8 mouse cellular contexts compared by ENCODE assay signal in the genomic region with DNA sequence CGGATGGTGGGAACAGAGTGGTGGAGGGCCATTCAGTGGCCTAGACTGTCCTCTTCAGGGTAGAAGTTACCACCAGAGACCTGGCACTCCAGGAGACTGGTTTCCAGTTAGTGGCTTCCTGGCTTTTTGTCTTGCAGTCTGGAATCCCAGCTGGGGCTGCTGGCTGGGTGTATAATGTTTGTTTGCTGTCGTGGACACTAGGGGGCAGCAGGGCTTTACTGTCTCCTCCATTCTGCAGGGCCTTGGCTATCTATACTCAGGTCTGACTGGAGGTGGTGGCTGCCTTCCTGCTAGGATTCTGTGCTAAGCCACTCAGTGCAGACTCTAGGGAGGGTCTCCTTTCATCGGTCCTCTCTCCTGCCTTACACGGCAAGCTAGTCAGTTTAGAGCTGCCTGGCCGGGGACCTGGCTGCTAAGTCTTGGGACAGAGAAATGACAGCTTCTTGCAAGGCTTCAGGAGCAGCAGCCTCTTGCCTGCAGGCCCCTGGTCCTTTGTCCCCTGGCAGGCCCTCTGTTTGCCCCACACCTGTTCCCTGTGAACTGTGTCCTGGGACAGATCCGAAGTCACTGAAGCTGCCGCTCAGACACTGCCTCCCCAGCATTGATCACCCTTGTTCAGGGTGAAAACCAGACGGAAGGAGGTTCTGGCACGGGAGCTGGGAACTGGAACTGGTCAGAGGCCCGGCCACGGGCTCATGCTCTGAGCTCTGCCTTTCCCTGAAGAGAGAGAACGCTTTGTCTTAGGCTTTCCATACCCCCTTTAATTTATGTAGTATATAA. TPM values are rescaled to one million over a fixed set of nuclear protein-coding genes. Genes with fewer than 3 reads are reported as not detected.
A peak's percentile ranks its signal among the peaks of the same experiment; 100 is the strongest.
DNase-seq lines count a peak whose midpoint lies in the region; ATAC-seq lines count a peak whose summit lies in the region.

No protein-coding gene starts in this region.

- intact Hi-C loops in heart, postnatal 36 days (cut with DNase I): no loop called here

- peak; percentile 65 for DNase-seq in MN1 (ENCODE audit: low spot score)
- DNase-seq in brain, adult 2 months (ENCODE audit: low read depth, low spot score): peak; percentile 88
- peak; percentile 59 for DNase-seq in embryonic facial prominence, embryonic 14.5 days (ENCODE audit: low spot score)
- DNase-seq in heart, postnatal 36 days: peak; percentile 41 to 52
- DNase-seq in layer of hippocampus, adult 9-11 months: peak; percentile 79
- DNase-seq in lung, postnatal 14 days: peak; percentile 58
- DNase-seq in right cerebral cortex, adult 18-20 months: peak; percentile 85

- H3K4me2 ChIP-seq in embryonic facial prominence, embryonic 14.5 days (ENCODE audit: low read depth, low read length): no peak overlapping the region

- no peak for ATAC-seq in embryonic facial prominence, embryonic 14.5 days (ENCODE audit: low read depth)
- ATAC-seq in activated CD4-positive, CD25-positive, alpha-beta regulatory T cell, adult 4 months: no peak

- no peaks in the 10 kb centered on the region for H3K27me3 ChIP-seq in embryonic facial prominence, embryonic 14.5 days (replicated peaks; ENCODE audit: control insufficient read depth, insufficient read depth, low read length)

- no peaks in the 10 kb centered on the region for H3K4me1 ChIP-seq in embryonic facial prominence, embryonic 14.5 days (ENCODE audit: control insufficient read depth, insufficient read depth, low read length)

- no peak overlapping the region for H3K9ac ChIP-seq in embryonic facial prominence, embryonic 14.5 days (ENCODE audit: low read depth, low read length)

- no peak overlapping the region for H3K27ac ChIP-seq in embryonic facial prominence, embryonic 14.5 days (replicated peaks; ENCODE audit: low read depth, low read length)

- 66% methylated on average over 12 of the region's 12 CpGs for whole genome bisulfite sequencing in embryonic facial prominence, embryonic 14.5 days

- no peaks in the 10 kb centered on the region for H3K9me3 ChIP-seq in embryonic facial prominence, embryonic 14.5 days (ENCODE audit: control insufficient read depth, low read length)

- peaks cover 9% of the 10 kb centered on the region; the same call in 1 of the 2 replicates for H3K36me3 ChIP-seq in embryonic facial prominence, embryonic 14.5 days (ENCODE audit: control insufficient read depth, insufficient read depth, low read length)

- no peak overlapping the region for H3K4me3 ChIP-seq in embryonic facial prominence, embryonic 14.5 days (ENCODE audit: low read depth, low read length)

RNA-seq across cellular contexts. Expression of a gene that starts 22.4 kb away (rescaled TPM):
- polyA plus RNA-seq in embryonic facial prominence, embryonic 14.5 days (2014; fragmentation: Nextera tagmentation; extraction: Ambion mirVana): 37.7 and 39.8 TPM in 2 replicates
- total RNA-seq in heart, postnatal 36 days (2021): 1 to 10 TPM; 3.6 to 4.1 TPM
- polyA plus RNA-seq in activated CD4-positive, CD25-positive, alpha-beta regulatory T cell, adult 4 months (2017; shearing (Covaris generic)): 10 to 100 TPM; 18.0 to 36.4 TPM

RNA-seq across cellular contexts. Expression of a gene that starts 33.6 kb away (rescaled TPM):
- 0.31 and 0.38 TPM in 2 replicates for polyA plus RNA-seq in embryonic facial prominence, embryonic 14.5 days (2014; fragmentation: Nextera tagmentation; extraction: Ambion mirVana)
- total RNA-seq in heart, postnatal 36 days (2021): not detected
- not detected for polyA plus RNA-seq in activated CD4-positive, CD25-positive, alpha-beta regulatory T cell, adult 4 months (2017; shearing (Covaris generic))

RNA-seq across cellular contexts. Expression of a gene that starts 56.6 kb away (rescaled TPM):
- 28.8 and 29.3 TPM in 2 replicates for polyA plus RNA-seq in embryonic facial prominence, embryonic 14.5 days (2014; fragmentation: Nextera tagmentation; extraction: Ambion mirVana)
- total RNA-seq in heart, postnatal 36 days (2021): 10 to 100 TPM; 45.4 to 54.6 TPM
- polyA plus RNA-seq in activated CD4-positive, CD25-positive, alpha-beta regulatory T cell, adult 4 months (2017; shearing (Covaris generic)): 10 to 100 TPM; 13.7 to 14.3 TPM
